Mouse (Mus musculus): ENCODE results near the gene Col25a1. TPM values are rescaled to one million over a fixed set of nuclear protein-coding genes. Genes with fewer than 3 reads are reported as not detected.

The Col25a1 gene
- polyA plus RNA-seq, 1 experiment, result 0.06 TPM

DNA sequence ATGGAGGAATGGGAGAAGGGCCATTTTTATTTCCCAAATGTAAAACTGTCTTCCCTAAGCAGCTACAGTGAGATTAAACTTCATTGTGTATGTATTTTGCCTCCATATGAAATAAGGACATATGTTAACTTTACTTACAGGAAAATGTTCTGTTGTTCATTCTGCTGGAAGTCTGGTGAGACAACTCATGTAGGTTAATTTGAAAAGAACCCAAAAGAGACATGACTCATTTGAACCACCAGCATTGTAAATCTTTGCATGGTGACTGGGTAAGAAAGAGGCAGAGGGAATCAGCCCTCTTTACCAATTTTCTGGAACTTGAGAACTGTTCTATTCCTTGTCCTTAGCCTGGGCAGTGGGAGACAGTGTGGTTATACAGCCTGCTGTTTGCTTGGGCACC lies 5.9 kb downstream of the Col25a1 start:
- TF ChIP-seq POLR2A (IDR thresholded peaks at IDR 0.05; ENCODE audit: low read depth, low read length) (no peak), CTCF (conservative IDR thresholded peaks at IDR 0.05; ENCODE audit: insufficient read depth, insufficient read length, low read depth, low read length) (no peak)
- Histone ChIP-seq H3K27ac (ENCODE audit: insufficient read depth, low read depth, low read length) (no peak overlapping the region), H3K4me3 (ENCODE audit: insufficient read depth, low read depth, low read length) (no peak overlapping the region), H3K36me3 (ENCODE audit: control insufficient read depth, insufficient read depth, low read length) (no peaks in the 10 kb centered on the region), H3K4me1 (ENCODE audit: control insufficient read depth, insufficient read depth, low read length) (no peaks in the 10 kb centered on the region), H3K27me3 (replicated peaks; ENCODE audit: control insufficient read depth, insufficient read depth, low read length) (no peaks in the 10 kb centered on the region)
- no peak for DNase-seq

GRCm38 (mm10) chr3:130137640-130138039 lies 6.3 kb downstream of the Col25a1 start:
- Histone ChIP-seq H3K4me1 (ENCODE audit: control insufficient read depth, insufficient read depth, low read length) (no peaks in the 10 kb centered on the region), H3K4me3 (ENCODE audit: insufficient read depth, low read depth, low read length) (no peak overlapping the region), H3K27me3 (replicated peaks; ENCODE audit: control insufficient read depth, insufficient read depth, low read length) (no peaks in the 10 kb centered on the region), H3K36me3 (ENCODE audit: control insufficient read depth, insufficient read depth, low read length) (no peaks in the 10 kb centered on the region), H3K27ac (ENCODE audit: insufficient read depth, low read depth, low read length) (no peak overlapping the region)
- TF ChIP-seq POLR2A (IDR thresholded peaks at IDR 0.05; ENCODE audit: low read depth, low read length) (no peak), CTCF (conservative IDR thresholded peaks at IDR 0.05; ENCODE audit: insufficient read depth, insufficient read length, low read depth, low read length) (no peak)
- WGBS, result 50% methylated on average over 3 of the region's 3 CpGs
- no peak for DNase-seq

DNA sequence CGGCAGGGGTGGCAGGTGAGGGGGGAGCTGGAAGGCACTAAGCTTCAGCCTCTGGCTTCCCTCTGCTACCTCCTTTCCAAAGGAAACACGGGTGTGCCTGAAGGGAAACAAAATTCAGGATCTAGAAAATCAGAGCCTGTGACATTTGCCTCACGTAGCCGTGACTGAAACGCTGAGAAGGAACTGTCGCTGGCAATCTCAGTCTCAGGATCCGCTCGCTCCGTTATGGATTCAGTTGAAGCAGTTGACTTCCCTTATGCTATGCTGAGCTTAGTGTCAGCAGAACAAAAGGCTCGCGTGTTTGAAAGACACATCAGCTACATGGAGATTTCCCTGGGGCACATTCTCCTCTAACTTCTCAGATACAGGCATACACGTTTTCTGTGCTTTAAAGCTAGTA lies 14.6 kb downstream of the Col25a1 start:
- TF ChIP-seq CTCF (conservative IDR thresholded peaks at IDR 0.05; ENCODE audit: insufficient read depth, insufficient read length, low read depth, low read length), result no peak
- no peak for TF ChIP-seq POLR2A (IDR thresholded peaks at IDR 0.05; ENCODE audit: low read depth, low read length)
- H3K36me3 ChIP-seq (ENCODE audit: control insufficient read depth, insufficient read depth, low read length), result no peaks in the 10 kb centered on the region
- WGBS, result 69% methylated on average over 12 of the region's 12 CpGs

GRCm38 (mm10) chr3:130147827-130148226 lies 16.5 kb downstream of the Col25a1 start:
- H3K4me3 ChIP-seq (ENCODE audit: insufficient read depth, low read depth, low read length), result no peak overlapping the region
- DNase-seq, result no peak
- H3K36me3 ChIP-seq (ENCODE audit: control insufficient read depth, insufficient read depth, low read length), result no peaks in the 10 kb centered on the region
- no peaks in the 10 kb centered on the region for H3K27me3 ChIP-seq (replicated peaks; ENCODE audit: control insufficient read depth, insufficient read depth, low read length)
- WGBS, result 61% methylated on average over 8 of the region's 8 CpGs
- no peaks in the 10 kb centered on the region for H3K4me1 ChIP-seq (ENCODE audit: control insufficient read depth, insufficient read depth, low read length)
- H3K27ac ChIP-seq (ENCODE audit: insufficient read depth, low read depth, low read length), result no peak overlapping the region
- TF ChIP-seq CTCF (conservative IDR thresholded peaks at IDR 0.05; ENCODE audit: insufficient read depth, insufficient read length, low read depth, low read length) (no peak), POLR2A (IDR thresholded peaks at IDR 0.05; ENCODE audit: low read depth, low read length) (no peak)

More for the DNA sequence above, 14.6 kb downstream of the Col25a1 start:
- Histone ChIP-seq H3K4me3 (ENCODE audit: insufficient read depth, low read depth, low read length) (no peak overlapping the region), H3K4me1 (ENCODE audit: control insufficient read depth, insufficient read depth, low read length) (no peaks in the 10 kb centered on the region), H3K27ac (ENCODE audit: insufficient read depth, low read depth, low read length) (no peak overlapping the region), H3K27me3 (replicated peaks; ENCODE audit: control insufficient read depth, insufficient read depth, low read length) (no peaks in the 10 kb centered on the region)
- DNase-seq, result no peak

GRCm38 (mm10) chr3:130149180-130149579 lies 17.9 kb downstream of the Col25a1 start:
- DNase-seq, result no peak
- Histone ChIP-seq H3K36me3 (ENCODE audit: control insufficient read depth, insufficient read depth, low read length) (no peaks in the 10 kb centered on the region), H3K4me1 (ENCODE audit: control insufficient read depth, insufficient read depth, low read length) (no peaks in the 10 kb centered on the region), H3K4me3 (ENCODE audit: insufficient read depth, low read depth, low read length) (no peak overlapping the region), H3K27me3 (replicated peaks; ENCODE audit: control insufficient read depth, insufficient read depth, low read length) (no peaks in the 10 kb centered on the region), H3K27ac (ENCODE audit: insufficient read depth, low read depth, low read length) (no peak overlapping the region)
- WGBS, result 77% methylated on average over 1 of the region's 1 CpGs
- no peak for TF ChIP-seq CTCF (conservative IDR thresholded peaks at IDR 0.05; ENCODE audit: insufficient read depth, insufficient read length, low read depth, low read length)
- no peak for TF ChIP-seq POLR2A (IDR thresholded peaks at IDR 0.05; ENCODE audit: low read depth, low read length)

GRCm38 (mm10) chr3:130153117-130153516 lies 21.8 kb downstream of the Col25a1 start:
- no peak for TF ChIP-seq CTCF (conservative IDR thresholded peaks at IDR 0.05; ENCODE audit: insufficient read depth, insufficient read length, low read depth, low read length)
- TF ChIP-seq POLR2A (IDR thresholded peaks at IDR 0.05; ENCODE audit: low read depth, low read length), result no peak
- DNase-seq, result no peak
- H3K27ac ChIP-seq (ENCODE audit: insufficient read depth, low read depth, low read length), result no peak overlapping the region
- H3K4me1 ChIP-seq (ENCODE audit: control insufficient read depth, insufficient read depth, low read length), result no peaks in the 10 kb centered on the region
- no peaks in the 10 kb centered on the region for H3K36me3 ChIP-seq (ENCODE audit: control insufficient read depth, insufficient read depth, low read length)
- WGBS, result 78% methylated on average over 3 of the region's 3 CpGs
- H3K4me3 ChIP-seq (ENCODE audit: insufficient read depth, low read depth, low read length), result no peak overlapping the region
- H3K27me3 ChIP-seq (replicated peaks; ENCODE audit: control insufficient read depth, insufficient read depth, low read length), result no peaks in the 10 kb centered on the region

- no peak overlapping the region for H3K4me3 ChIP-seq (ENCODE audit: insufficient read depth, low read depth, low read length)
- TF ChIP-seq POLR2A (IDR thresholded peaks at IDR 0.05; ENCODE audit: low read depth, low read length) (no peak), CTCF (conservative IDR thresholded peaks at IDR 0.05; ENCODE audit: insufficient read depth, insufficient read length, low read depth, low read length) (no peak)
- no peaks in the 10 kb centered on the region for H3K27me3 ChIP-seq (replicated peaks; ENCODE audit: control insufficient read depth, insufficient read depth, low read length)
- no peaks in the 10 kb centered on the region for H3K36me3 ChIP-seq (ENCODE audit: control insufficient read depth, insufficient read depth, low read length)
- H3K27ac ChIP-seq (ENCODE audit: insufficient read depth, low read depth, low read length), result no peak overlapping the region
- H3K4me1 ChIP-seq (ENCODE audit: control insufficient read depth, insufficient read depth, low read length), result no peaks in the 10 kb centered on the region
- DNase-seq, result no peak
- 72% methylated on average over 3 of the region's 3 CpGs for WGBS
These were observed 26.2 kb downstream of the Col25a1 start for GRCm38 (mm10) chr3:130157551-130157950.

DNA sequence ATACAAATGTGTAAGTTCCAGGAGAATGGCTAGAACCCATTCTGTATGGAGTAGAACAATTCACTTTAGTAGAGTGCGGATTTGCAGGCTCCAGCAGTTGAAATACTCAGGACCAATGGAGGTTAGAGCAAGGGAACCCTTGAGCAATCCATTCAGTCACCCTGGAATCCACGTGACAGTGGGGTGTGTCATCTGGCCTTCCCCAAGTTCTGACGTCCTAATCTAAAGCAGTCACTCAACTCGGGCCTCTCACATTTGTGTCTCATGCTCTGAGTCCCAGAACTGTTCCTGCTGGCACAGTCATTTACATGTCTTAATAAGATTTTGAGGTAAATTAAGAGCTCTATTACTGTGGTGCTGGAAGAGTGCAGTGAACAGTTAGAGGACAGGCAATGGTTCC lies 28.6 kb downstream of the Col25a1 start:
- no peaks in the 10 kb centered on the region for H3K4me1 ChIP-seq (ENCODE audit: control insufficient read depth, insufficient read depth, low read length)
- DNase-seq, result no peak
- no peak overlapping the region for H3K4me3 ChIP-seq (ENCODE audit: insufficient read depth, low read depth, low read length)
- 83% methylated on average over 4 of the region's 4 CpGs for WGBS
- H3K27me3 ChIP-seq (replicated peaks; ENCODE audit: control insufficient read depth, insufficient read depth, low read length), result no peaks in the 10 kb centered on the region
- no peaks in the 10 kb centered on the region for H3K36me3 ChIP-seq (ENCODE audit: control insufficient read depth, insufficient read depth, low read length)
- H3K27ac ChIP-seq (ENCODE audit: insufficient read depth, low read depth, low read length), result no peak overlapping the region
- TF ChIP-seq POLR2A (IDR thresholded peaks at IDR 0.05; ENCODE audit: low read depth, low read length), result no peak
- TF ChIP-seq CTCF (conservative IDR thresholded peaks at IDR 0.05; ENCODE audit: insufficient read depth, insufficient read length, low read depth, low read length), result no peak
